Mouse (Mus musculus) MEL (cell line): ENCODE data around the gene Tpst2. TPM values are rescaled to one million over a fixed set of nuclear protein-coding genes. Genes with fewer than 3 reads are reported as not detected.

Experiments
- DNase-seq: peaks from one replicate; pipeline ENCODE4 v3.0.0; 2011; ENCODE audit warnings: low read depth, low spot score
- H3K27ac ChIP-seq: 2 replicates; pipeline ENCODE4 v1.5.1; 2012; ENCODE audit warnings: low read depth, mild to moderate bottlenecking, control low read depth, low read length, moderate library complexity; ENCODE audit not compliant: control insufficient read depth
- H3K27me3 ChIP-seq, 2 experiments: fragments of 150-350 bp in 1 of 2; sonication (generic) in 1 of 2; 2 replicates each; pipeline ENCODE4 v1.6.1; 2012; ENCODE audit warnings: low read length in 2 of 2, mild to moderate bottlenecking in 2 of 2, improper control_type of control experiment in 1 of 2, moderate library complexity in 1 of 2; ENCODE audit not compliant: insufficient read depth in 2 of 2, control insufficient read depth in 1 of 2
- H3K36me3 ChIP-seq, 2 experiments: 2 replicates each; pipeline ENCODE4 v1.6.1; 2012 to 2014; ENCODE audit warnings: low read length in 2 of 2, improper control_type of control experiment in 1 of 2, inconsistent platforms in 1 of 2, mild to moderate bottlenecking in 1 of 2; ENCODE audit not compliant: insufficient read depth in 2 of 2, control insufficient read depth in 1 of 2
- H3K4me1 ChIP-seq, 2 experiments: fragments of 150-350 bp in 1 of 2; sonication (generic) in 1 of 2; 2 replicates each; pipeline ENCODE4 v1.6.1; 2012; ENCODE audit warnings: low read length in 2 of 2, improper control_type of control experiment in 1 of 2, mild to moderate bottlenecking in 1 of 2; ENCODE audit not compliant: insufficient read depth in 2 of 2, control insufficient read depth in 1 of 2
- H3K4me3 ChIP-seq, 2 experiments: fragments of 150-350 bp in 1 of 2; sonication (generic) in 1 of 2; 2 replicates each; pipeline ENCODE4 v1.5.1; 2012; ENCODE audit warnings: low read depth in 2 of 2, low read length in 2 of 2, mild to moderate bottlenecking in 2 of 2, moderate library complexity in 2 of 2, control low read depth in 1 of 2, improper control_type of control experiment in 1 of 2; ENCODE audit not compliant: control insufficient read depth in 1 of 2, insufficient read depth in 1 of 2
- H3K79me2 ChIP-seq: 2 replicates; pipeline ENCODE4 v1.6.1; 2012; ENCODE audit warnings: mild to moderate bottlenecking, low read length, moderate library complexity; ENCODE audit not compliant: control insufficient read depth, poor library complexity, insufficient read depth
- H3K9ac ChIP-seq: 2 replicates; pipeline ENCODE4 v1.6.1; 2012; ENCODE audit warnings: low read depth, mild to moderate bottlenecking, control low read depth, low read length, moderate library complexity; ENCODE audit not compliant: control insufficient read depth, poor library complexity, severe bottlenecking
- H3K9me3 ChIP-seq: fragments of 150-350 bp; sonication (generic); replicated peaks from 2 replicates; pipeline ENCODE4 v1.6.1; 2012; ENCODE audit warnings: mild to moderate bottlenecking, low read length, improper control_type of control experiment, moderate library complexity; ENCODE audit not compliant: insufficient read depth
- BHLHE40 ChIP-seq: IDR thresholded peaks from 2 replicates; pipeline ENCODE4 v1.6.1; 2012; ENCODE audit warnings: low read depth, mild to moderate bottlenecking, inconsistent platforms, low read length, improper control_type of control experiment, borderline replicate concordance
- CHD1 ChIP-seq: IDR thresholded peaks from 2 replicates; pipeline ENCODE4 v1.6.1; 2012; ENCODE audit warnings: low read depth, mild to moderate bottlenecking, inconsistent platforms, low read length, improper control_type of control experiment
- CHD2 ChIP-seq: IDR thresholded peaks from 2 replicates; pipeline ENCODE4 v1.6.1; 2011; ENCODE audit warnings: low read length, improper control_type of control experiment
- CTCF ChIP-seq, 3 experiments: IDR thresholded peaks in 2 of 3; conservative IDR thresholded peaks in 1 of 3; 2 replicates each; pipeline ENCODE4 v1.5.1; 2011 to 2012; ENCODE audit warnings: low read length in 3 of 3, low read depth in 2 of 3, mild to moderate bottlenecking in 2 of 3, improper control_type of control experiment in 1 of 3, inconsistent platforms in 1 of 3, mixed read lengths in 1 of 3, moderate library complexity in 1 of 3; ENCODE audit not compliant: control insufficient read depth in 1 of 3, insufficient read depth in 1 of 3, poor library complexity in 1 of 3, severe bottlenecking in 1 of 3
- E2F4 ChIP-seq: IDR thresholded peaks from 2 replicates; pipeline ENCODE4 v1.6.1; 2011; ENCODE audit warnings: low read depth, low read length, improper control_type of control experiment, borderline replicate concordance
- ELF1 ChIP-seq: IDR thresholded peaks from 2 replicates; pipeline ENCODE4 v1.6.1; 2014; ENCODE audit warnings: low read depth, mild to moderate bottlenecking, inconsistent platforms, low read length, improper control_type of control experiment, moderate library complexity
- EP300 ChIP-seq, 2 experiments: IDR thresholded peaks; 2 replicates each; pipeline ENCODE4 v1.6.1; 2011; ENCODE audit warnings: improper control_type of control experiment in 2 of 2, low read length in 2 of 2, low read depth in 1 of 2, mild to moderate bottlenecking in 1 of 2
- GABPA ChIP-seq: IDR thresholded peaks from 2 replicates; pipeline ENCODE4 v1.6.1; 2012; ENCODE audit warnings: low read depth, mild to moderate bottlenecking, inconsistent platforms, low read length, improper control_type of control experiment, moderate library complexity
- HCFC1 ChIP-seq: IDR thresholded peaks from 2 replicates; pipeline ENCODE4 v1.6.1; 2012; ENCODE audit warnings: low read depth, mild to moderate bottlenecking, inconsistent platforms, low read length, improper control_type of control experiment, moderate library complexity
- KAT2A ChIP-seq: conservative IDR thresholded peaks from 2 replicates; pipeline ENCODE4 v1.6.1; 2012; ENCODE audit warnings: low read depth, low read length, improper control_type of control experiment, inconsistent platforms
- MAFK ChIP-seq: IDR thresholded peaks from 2 replicates; pipeline ENCODE4 v1.6.1; 2011; ENCODE audit warnings: low read depth, mild to moderate bottlenecking, low read length, improper control_type of control experiment, borderline replicate concordance
- MAZ ChIP-seq: IDR thresholded peaks from 2 replicates; pipeline ENCODE4 v1.6.1; 2012; ENCODE audit warnings: low read depth, mild to moderate bottlenecking, inconsistent platforms, low read length, improper control_type of control experiment
- MXI1 ChIP-seq: IDR thresholded peaks from 2 replicates; pipeline ENCODE4 v1.6.1; 2011; ENCODE audit warnings: mild to moderate bottlenecking, low read depth, low read length, improper control_type of control experiment
- MYC ChIP-seq: IDR thresholded peaks from 2 replicates; pipeline ENCODE4 v1.6.1; 2011; ENCODE audit warnings: low read depth, mild to moderate bottlenecking, low read length, improper control_type of control experiment, moderate library complexity
- NELFE ChIP-seq: IDR thresholded peaks from 2 replicates; pipeline ENCODE4 v1.6.1; 2011; ENCODE audit warnings: low read depth, low read length, improper control_type of control experiment
- POLR2A ChIP-seq, 2 experiments: IDR thresholded peaks; 2 replicates each; pipeline ENCODE4 v1.6.1; 2011 to 2012; ENCODE audit warnings: low read length in 2 of 2, mild to moderate bottlenecking in 2 of 2, control low read depth in 1 of 2, improper control_type of control experiment in 1 of 2, low read depth in 1 of 2, moderate library complexity in 1 of 2; ENCODE audit not compliant: control insufficient read depth in 1 of 2, insufficient read depth in 1 of 2, poor library complexity in 1 of 2
- POLR2AphosphoS2 ChIP-seq: IDR thresholded peaks from 2 replicates; pipeline ENCODE4 v1.6.1; 2011; ENCODE audit warnings: low read length, improper control_type of control experiment
- TBP ChIP-seq: IDR thresholded peaks from 2 replicates; pipeline ENCODE4 v1.8.0; 2011; ENCODE audit warnings: low read depth, low read length, improper control_type of control experiment
- TCF12 ChIP-seq: IDR thresholded peaks from 2 replicates; pipeline ENCODE4 v1.6.1; 2014; ENCODE audit warnings: low read depth, mild to moderate bottlenecking, inconsistent platforms, low read length, improper control_type of control experiment, moderate library complexity
- UBTF ChIP-seq: IDR thresholded peaks from 2 replicates; pipeline ENCODE4 v1.6.1; 2012; ENCODE audit warnings: low read depth, mild to moderate bottlenecking, inconsistent platforms, low read length, improper control_type of control experiment, moderate library complexity, borderline replicate concordance; ENCODE audit not compliant: insufficient read depth
- USF2 ChIP-seq, 2 experiments: IDR thresholded peaks; 2 replicates each; pipeline ENCODE4 v1.6.1; 2011 to 2012; ENCODE audit warnings: improper control_type of control experiment in 2 of 2, low read length in 2 of 2, borderline replicate concordance in 1 of 2, inconsistent platforms in 1 of 2, low read depth in 1 of 2, mild to moderate bottlenecking in 1 of 2; ENCODE audit not compliant: insufficient read depth in 1 of 2
- ZKSCAN1 ChIP-seq: IDR thresholded peaks from 2 replicates; pipeline ENCODE4 v1.6.1; 2012; ENCODE audit warnings: low read depth, mild to moderate bottlenecking, inconsistent platforms, low read length, improper control_type of control experiment, moderate library complexity
- ZMIZ1 ChIP-seq: IDR thresholded peaks from 2 replicates; pipeline ENCODE4 v1.6.1; 2012; ENCODE audit warnings: low read depth, mild to moderate bottlenecking, inconsistent platforms, low read length, improper control_type of control experiment, moderate library complexity
- polyA plus RNA-seq, 2 experiments: library from polyadenylated mRNA; stranded (reverse) in 1 of 2; unstranded in 1 of 2; fragments of >175 nt in 1 of 2; fragments of >200 nt in 1 of 2; gene quantifications; 2 replicates each; pipeline versions ENCODE4 v1.2.1 to v1.2.4; 2012; ENCODE audit warnings: low replicate concordance in 2 of 2, low read depth in 1 of 2; ENCODE audit not compliant: insufficient read length in 2 of 2, insufficient read depth in 1 of 2, missing spikeins in 1 of 2
- total RNA-seq: library from RNA; depleted of rRNA; stranded (reverse); fragments of 300-350 nt; gene quantifications from 2 replicates; pipeline ENCODE4 v1.2.3, GENCODE M21; 2012

Tpst2 gene
- total and polyA plus RNA-seq, 3 experiments = 57.8 to 86.1 TPM; not detected in 1

- Histone ChIP-seq H3K36me3 (peaks cover 0 to 4% of the 10 kb centered on the region in 2 experiments; a peak in 1 of 4 replicates), H3K79me2 (no peaks in the 10 kb centered on the region), H3K9me3 (no peaks in the 10 kb centered on the region), H3K4me1 (peaks cover 0 to 5% of the 10 kb centered on the region in 2 experiments; a peak in 2 of 4 replicates), H3K27ac (no peak overlapping the region), H3K9ac (no peak overlapping the region), H3K4me3 (no peak overlapping the region), H3K27me3 (no peaks in the 10 kb centered on the region)
- no peak for TF ChIP-seq MXI1
- DNase-seq = no peak
Measured at GRCm38 (mm10) chr5:112259862-112260650, 16.4 kb upstream of the Tpst2 start.

- DNase-seq = no peak
- Histone ChIP-seq H3K4me3 (no peak overlapping the region), H3K79me2 (no peaks in the 10 kb centered on the region), H3K27me3 (no peaks in the 10 kb centered on the region), H3K36me3 (peaks cover 0 to 7% of the 10 kb centered on the region in 2 experiments; a peak in 1 of 4 replicates), H3K27ac (no peak overlapping the region), H3K4me1 (peaks cover 0 to 13% of the 10 kb centered on the region in 2 experiments; a peak in 3 of 4 replicates), H3K9ac (no peak overlapping the region), H3K9me3 (no peaks in the 10 kb centered on the region)
- TF ChIP-seq TBP (no peak), POLR2AphosphoS2 (no peak), HCFC1 (no peak), KAT2A (no peak), MAFK (no peak), ZMIZ1 (no peak)
Measured at GRCm38 (mm10) chr5:112260818-112261217, 15.7 kb upstream of the Tpst2 start.

GRCm38 (mm10) chr5:112264099-112264498 lies 12.4 kb upstream of the Tpst2 start:
- H3K4me1 ChIP-seq = peaks cover 0 to 18% of the 10 kb centered on the region in 2 experiments
- no peak overlapping the region for H3K4me3 ChIP-seq
- no peaks in the 10 kb centered on the region for H3K79me2 ChIP-seq
- no peaks in the 10 kb centered on the region for H3K9me3 ChIP-seq
- no peaks in the 10 kb centered on the region for H3K27me3 ChIP-seq
- H3K36me3 ChIP-seq = peaks cover 0 to 7% of the 10 kb centered on the region in 2 experiments; a peak in 1 of 4 replicates
- H3K27ac ChIP-seq = no peak overlapping the region
- TF ChIP-seq NELFE = no peak
- no peak for TF ChIP-seq MAZ
- TF ChIP-seq GABPA = no peak
- no peak for TF ChIP-seq MXI1
- TF ChIP-seq UBTF = no peak
- TF ChIP-seq ZKSCAN1 = no peak
- no peak for TF ChIP-seq POLR2A (IDR thresholded peaks at IDR 0.05; ENCODE audit: control insufficient read depth in 1 of 2, insufficient read depth in 1 of 2, low read depth in 1 of 2, low read length in 2 of 2, poor library complexity in 1 of 2)
- TF ChIP-seq CHD2 = no peak
- TF ChIP-seq MYC = no peak
- TF ChIP-seq E2F4 = no peak
- no peak for TF ChIP-seq USF2 (IDR thresholded peaks at IDR 0.05; ENCODE audit: borderline replicate concordance in 1 of 2, insufficient read depth in 1 of 2, low read depth in 1 of 2, low read length in 2 of 2)
- TF ChIP-seq CTCF (IDR thresholded peaks at IDR 0.05 in 2 of 3, conservative IDR thresholded peaks at IDR 0.05 in 1 of 3; ENCODE audit: control insufficient read depth in 1 of 3, insufficient read depth in 1 of 3, low read depth in 2 of 3, low read length in 3 of 3, poor library complexity in 1 of 3, severe bottlenecking in 1 of 3) = no peak
- TF ChIP-seq BHLHE40 = no peak
- no peak for TF ChIP-seq CHD1
- no peak for TF ChIP-seq POLR2AphosphoS2
- no peak for TF ChIP-seq ELF1
- TF ChIP-seq TCF12 = no peak
- TF ChIP-seq HCFC1 = no peak
- TF ChIP-seq EP300 (IDR thresholded peaks at IDR 0.05; ENCODE audit: low read depth in 1 of 2, low read length in 2 of 2) = no peak
- H3K9ac ChIP-seq = no peak overlapping the region
- DNase-seq = no peak
